11 mouse cellular contexts compared by ENCODE assay signal in genomic region chr10:127016488-127016887, GRCm38 (mm10). TPM values are rescaled to one million over a fixed set of nuclear protein-coding genes. Genes with fewer than 3 reads are reported as not detected.
A peak's percentile ranks its signal among the peaks of the same experiment; 100 is the strongest.
DNase-seq lines count a peak whose midpoint lies in the region; ATAC-seq and TF ChIP-seq lines count a peak whose summit lies in the region.
"Had no signal": no experiment of that assay in that cellular context is flagged by ENCODE, and none has a peak within 500 bp of the region (broad histone marks: within the 10 kb centered on the region; RNA-seq: fewer than 3 reads in every experiment).

No protein-coding gene starts in this region.

- H3K9me3 ChIP-seq in lung, postnatal 0 days (ENCODE audit: low read length), result no peaks in the 10 kb centered on the region

- ATAC-seq in lung, postnatal 0 days, result no peak; the same call in 1 of the 2 replicates
- ATAC-seq in common myeloid progenitor, adult 5-6 weeks (replicated peaks; ENCODE audit: low read depth, poor library complexity, severe bottlenecking), result peak; percentile 81
- no peak for ATAC-seq in frontal cortex, adult (ENCODE audit: low TSS enrichment)

- no peak overlapping the region for H3K27ac ChIP-seq in lung, postnatal 0 days (ENCODE audit: low read length)

- no peak for DNase-seq in lung, postnatal 0 days (ENCODE audit: low spot score)
- DNase-seq in lung, postnatal 25 days (ENCODE audit: low spot score), result no peak
- peak; percentile 45 to 76 for DNase-seq in kidney, adult 8-10 months
- peak; percentile 34 to 43 for DNase-seq in lung, postnatal 4 days
- no peak for DNase-seq in cerebellum, adult 8-10 months
- no peak for DNase-seq in cerebellum, postnatal 36 days
- DNase-seq: cerebellum, adult 18-20 months; heart, postnatal 36 days had no signal

- no peaks in the 10 kb centered on the region for H3K27me3 ChIP-seq in lung, postnatal 0 days (replicated peaks; ENCODE audit: insufficient read depth, low read length)

- no peak for TF ChIP-seq EP300 in lung, postnatal 0 days (IDR thresholded peaks at IDR 0.05)

- H3K4me3 ChIP-seq in lung, postnatal 0 days (ENCODE audit: low read depth, low read length), result no peak overlapping the region

- H3K4me2 ChIP-seq in lung, postnatal 0 days (replicated peaks; ENCODE audit: low read depth, low read length), result no peak overlapping the region

- no peaks in the 10 kb centered on the region for H3K4me1 ChIP-seq in lung, postnatal 0 days (ENCODE audit: insufficient read depth, low read depth, low read length)

- peak; percentile 65 for TF ChIP-seq CTCF in lung, postnatal 0 days (IDR thresholded peaks at IDR 0.05)

- no peaks in the 10 kb centered on the region for H3K36me3 ChIP-seq in lung, postnatal 0 days (ENCODE audit: insufficient read depth, low read length)

- H3K9ac ChIP-seq in lung, postnatal 0 days (replicated peaks; ENCODE audit: low read depth), result no peak overlapping the region

- WGBS in lung, postnatal 0 days, result 54% methylated on average over 5 of the region's 5 CpGs

RNA-seq across cellular contexts. Expression of gene Tsfm, which starts 14.2 kb away (rescaled TPM):
- polyA plus RNA-seq in lung, postnatal 0 days (2015; fragmentation: Nextera tagmentation; extraction: Ambion mirVana), result 39.1 and 42.3 TPM in 2 replicates
- total RNA-seq in common myeloid progenitor, adult 5-6 weeks (2017), result 40.2 and 42.3 TPM in 2 replicates

RNA-seq across cellular contexts. Expression of gene Avil, which starts 16.0 kb away (rescaled TPM):
- 0.13 and 0.15 TPM in 2 replicates for polyA plus RNA-seq in lung, postnatal 0 days (2015; fragmentation: Nextera tagmentation; extraction: Ambion mirVana)
- total RNA-seq in common myeloid progenitor, adult 5-6 weeks (2017), result not detected in 2 replicates

RNA-seq across cellular contexts. Expression of gene Mettl1, which starts 24.7 kb away (rescaled TPM):
- polyA plus RNA-seq in lung, postnatal 0 days (2015; fragmentation: Nextera tagmentation; extraction: Ambion mirVana), result 12.9 and 13.6 TPM in 2 replicates
- total RNA-seq in common myeloid progenitor, adult 5-6 weeks (2017), result 27.4 and 28.0 TPM in 2 replicates

RNA-seq across cellular contexts. Expression of gene Eef1akmt3, which starts 24.8 kb away (rescaled TPM):
- 0.27 and 0.30 TPM in 2 replicates for polyA plus RNA-seq in lung, postnatal 0 days (2015; fragmentation: Nextera tagmentation; extraction: Ambion mirVana)
- not detected in 2 replicates for total RNA-seq in common myeloid progenitor, adult 5-6 weeks (2017)
- total RNA-seq: heart, postnatal 36 days; monocyte, adult 5-6 weeks had no signal

RNA-seq across cellular contexts. Expression of gene Cyp27b1, which starts 31.6 kb away (rescaled TPM):
- 0.13 TPM in 1 of 2 replicates, not detected in the other for polyA plus RNA-seq in lung, postnatal 0 days (2015; fragmentation: Nextera tagmentation; extraction: Ambion mirVana)
- total RNA-seq in common myeloid progenitor, adult 5-6 weeks (2017), result 0.14 TPM in 1 of 2 replicates, not detected in the other
- total RNA-seq: monocyte, adult 5-6 weeks had no signal

Comparison
In these comparisons a context has a peak if more than half of its experiments do, and no peak if none do; other contexts are left out.
1. DNase-seq: peak in kidney, adult 8-10 months (2 of 2) and lung, postnatal 4 days (2 of 2); none in lung, postnatal 0 days (single experiment), lung, postnatal 25 days (single experiment), cerebellum, adult 8-10 months (single experiment) and cerebellum, postnatal 36 days (0 of 2).